Mouse (Mus musculus): ENCODE data around the gene Ube2d3. TPM values are rescaled to one million over a fixed set of nuclear protein-coding genes. Genes with fewer than 3 reads are reported as not detected.

Gene Ube2d3
- polyA plus RNA-seq, 1 experiment from 2014 or later = 507 TPM

DNA sequence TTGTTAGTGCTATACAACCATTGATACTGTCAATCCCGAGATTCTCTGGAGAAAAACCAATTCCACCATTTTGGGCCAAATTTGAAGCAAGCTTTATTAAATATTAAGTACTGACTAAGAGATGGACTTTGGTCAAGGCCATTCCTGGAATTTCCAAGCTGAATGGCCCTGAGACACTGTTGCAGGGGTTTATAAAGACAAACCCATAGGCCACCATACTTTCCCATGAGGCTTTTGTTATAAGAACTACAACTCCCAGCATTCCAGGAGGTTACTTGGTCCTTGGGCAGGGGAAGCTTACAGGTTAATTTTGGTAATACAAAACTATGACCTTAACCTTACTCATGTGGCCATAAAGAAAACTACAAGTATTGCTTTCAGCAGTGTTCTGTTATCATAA, 70.2 kb downstream of the Ube2d3 start:
- WGBS = 90% methylated on average over 1 of the region's 1 CpGs

DNA sequence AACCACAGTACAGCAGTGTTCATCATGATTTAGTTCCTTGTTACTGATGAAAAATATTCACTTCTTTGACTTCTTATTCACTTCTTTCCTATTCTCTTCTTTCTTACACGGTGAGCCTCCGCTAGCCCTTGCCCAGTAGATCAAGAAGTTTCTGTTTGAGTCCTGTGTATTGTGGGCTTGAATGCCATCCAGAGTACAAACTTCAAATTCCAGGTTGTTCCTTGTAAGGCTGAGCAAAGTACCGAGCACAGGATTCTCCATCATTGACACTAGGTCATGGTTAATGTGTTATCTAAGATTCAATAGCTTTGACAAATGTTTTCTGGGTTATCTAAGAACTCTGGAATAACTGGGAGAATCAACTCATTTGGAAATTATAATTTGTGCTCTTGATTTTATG, 72.4 kb downstream of the Ube2d3 start:
- no peak overlapping the region for H3K4me3 ChIP-seq
- no peaks in the 10 kb centered on the region for H3K27me3 ChIP-seq (ENCODE audit: insufficient read depth, poor library complexity, severe bottlenecking)
- H3K4me1 ChIP-seq (replicated peaks) = peaks cover 7% of the 10 kb centered on the region
- H3K27ac ChIP-seq = no peak overlapping the region
- H3K9me3 ChIP-seq = no peaks in the 10 kb centered on the region
- DNase-seq (ENCODE audit: low spot score) = no peak
- no peaks in the 10 kb centered on the region for H3K36me3 ChIP-seq
- WGBS = 92% methylated on average over 3 of the region's 3 CpGs

More for the DNA sequence above, 70.2 kb downstream of the Ube2d3 start:
- H3K27me3 ChIP-seq (ENCODE audit: insufficient read depth, poor library complexity, severe bottlenecking) = no peaks in the 10 kb centered on the region
- no peak overlapping the region for H3K27ac ChIP-seq
- peaks cover 3% of the 10 kb centered on the region for H3K4me1 ChIP-seq (replicated peaks)
- no peak overlapping the region for H3K4me3 ChIP-seq
- no peaks in the 10 kb centered on the region for H3K36me3 ChIP-seq
- H3K9me3 ChIP-seq = no peaks in the 10 kb centered on the region
- no peak for DNase-seq (ENCODE audit: low spot score)

DNA sequence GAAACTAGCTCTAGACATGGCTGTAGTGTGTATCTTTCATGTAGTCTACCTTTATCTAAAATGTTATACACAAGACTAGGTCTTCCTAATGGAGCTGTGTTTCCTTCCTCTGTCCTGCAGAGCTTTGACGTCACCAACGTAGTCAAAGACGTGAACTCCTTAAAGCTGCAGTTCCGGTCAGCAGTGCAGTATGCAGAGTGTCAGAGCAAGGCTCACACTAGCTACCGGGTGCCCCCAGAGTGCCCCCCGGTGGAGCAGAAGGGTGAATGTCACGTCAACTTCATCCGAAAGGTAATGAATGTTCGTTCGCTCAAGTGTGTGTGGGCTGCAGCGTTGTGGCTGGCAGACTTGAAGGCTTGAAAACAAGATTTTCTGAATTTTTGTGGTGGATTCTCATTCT, 73.7 kb downstream of the Ube2d3 start:
- no peak for DNase-seq (ENCODE audit: low spot score)
- no peaks in the 10 kb centered on the region for H3K9me3 ChIP-seq
- no peaks in the 10 kb centered on the region for H3K27me3 ChIP-seq (ENCODE audit: insufficient read depth, poor library complexity, severe bottlenecking)
- H3K36me3 ChIP-seq = no peaks in the 10 kb centered on the region
- WGBS = 49% methylated on average over 11 of the region's 11 CpGs
- peaks cover 7% of the 10 kb centered on the region for H3K4me1 ChIP-seq (replicated peaks)
- no peak overlapping the region for H3K27ac ChIP-seq
- no peak overlapping the region for H3K4me3 ChIP-seq

DNA sequence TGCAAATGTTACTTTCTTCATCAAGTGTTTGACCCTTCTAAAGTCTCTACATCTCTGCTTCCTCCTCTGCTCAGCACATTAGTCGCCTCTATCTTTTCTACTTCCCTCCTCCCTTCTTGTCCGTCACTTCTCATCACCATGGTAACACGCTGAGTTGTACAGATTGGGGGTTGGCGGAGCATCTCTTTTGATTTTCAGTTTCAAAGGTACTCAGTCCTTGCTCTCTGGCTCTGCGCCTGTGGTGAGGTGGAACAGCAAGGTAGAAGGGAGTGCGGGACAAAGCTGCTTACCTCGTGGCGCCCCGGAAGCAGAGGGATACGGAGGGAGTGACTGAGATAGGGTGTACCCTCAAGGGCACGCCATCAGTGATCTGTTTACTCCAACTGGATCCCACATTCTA, 75.3 kb downstream of the Ube2d3 start:
- no peak overlapping the region for H3K4me3 ChIP-seq
- H3K4me1 ChIP-seq (replicated peaks) = peaks cover 10% of the 10 kb centered on the region
- no peaks in the 10 kb centered on the region for H3K9me3 ChIP-seq
- H3K27me3 ChIP-seq (ENCODE audit: insufficient read depth, poor library complexity, severe bottlenecking) = no peaks in the 10 kb centered on the region
- H3K36me3 ChIP-seq = no peaks in the 10 kb centered on the region
- DNase-seq (ENCODE audit: low spot score) = no peak
- no peak overlapping the region for H3K27ac ChIP-seq
- WGBS = 46% methylated on average over 11 of the region's 11 CpGs

DNA sequence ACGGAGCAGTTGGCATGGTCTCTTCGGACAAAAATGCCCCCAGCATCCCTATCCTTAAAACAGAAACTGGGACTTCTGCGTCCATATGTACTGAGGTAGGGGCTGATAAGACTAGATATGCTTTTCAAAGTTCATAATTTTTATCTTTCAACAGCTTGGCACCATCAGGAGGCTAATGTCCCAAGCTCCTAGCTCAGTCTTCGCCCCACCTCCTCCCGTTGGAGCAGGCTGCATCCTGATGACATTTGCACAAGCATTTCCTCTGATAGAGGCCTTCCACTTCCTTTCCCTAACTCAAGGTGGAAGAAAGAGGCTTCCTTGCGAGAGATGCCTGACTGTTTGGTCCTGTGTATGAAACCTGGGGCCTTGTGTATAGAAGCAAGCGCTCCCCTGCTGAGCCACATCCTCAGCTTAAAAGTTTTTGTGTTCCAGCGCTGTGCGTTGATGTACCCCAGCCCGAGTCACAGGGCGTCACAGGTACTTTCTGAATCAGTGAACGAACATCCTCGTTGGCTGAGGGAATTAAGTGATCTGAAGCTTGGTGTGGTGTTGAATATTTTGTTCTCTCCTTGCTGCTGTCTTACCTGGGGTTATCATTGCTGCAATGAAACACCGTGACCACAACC, 76.0 kb downstream of the Ube2d3 start:
- Histone ChIP-seq H3K27me3 (ENCODE audit: insufficient read depth, poor library complexity, severe bottlenecking) (no peaks in the 10 kb centered on the region), H3K4me3 (no peak overlapping the region), H3K9me3 (no peaks in the 10 kb centered on the region), H3K36me3 (no peaks in the 10 kb centered on the region), H3K27ac (no peak overlapping the region), H3K4me1 (replicated peaks) (peaks cover 10% of the 10 kb centered on the region)
- 79% methylated on average over 14 of the region's 14 CpGs for WGBS
- no peak for DNase-seq (ENCODE audit: low spot score)

DNA sequence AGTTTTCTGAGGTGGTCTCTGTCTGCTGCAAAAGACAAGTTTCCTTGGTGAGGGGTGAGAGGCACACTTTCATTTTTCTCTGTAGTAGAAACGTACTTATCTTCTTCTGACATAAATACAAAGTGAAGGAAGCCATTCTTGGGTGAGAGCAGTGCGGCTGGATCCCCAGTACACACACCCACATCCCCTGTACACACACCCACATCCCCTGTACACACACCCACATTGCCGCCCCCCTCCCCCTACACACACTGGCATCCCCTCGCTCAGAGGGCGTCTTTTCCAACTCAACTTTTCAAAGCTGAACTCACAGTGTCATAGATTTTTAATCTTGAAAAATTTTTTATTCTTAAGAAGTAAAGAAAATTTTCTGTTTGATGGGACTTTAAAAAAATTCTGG, 77.3 kb downstream of the Ube2d3 start:
- H3K36me3 ChIP-seq = no peaks in the 10 kb centered on the region
- peaks cover 10% of the 10 kb centered on the region for H3K4me1 ChIP-seq (replicated peaks)
- no peak overlapping the region for H3K4me3 ChIP-seq
- H3K9me3 ChIP-seq = no peaks in the 10 kb centered on the region
- 86% methylated on average over 5 of the region's 5 CpGs for WGBS
- no peaks in the 10 kb centered on the region for H3K27me3 ChIP-seq (ENCODE audit: insufficient read depth, poor library complexity, severe bottlenecking)
- no peak for DNase-seq (ENCODE audit: low spot score)
- no peak overlapping the region for H3K27ac ChIP-seq

DNA sequence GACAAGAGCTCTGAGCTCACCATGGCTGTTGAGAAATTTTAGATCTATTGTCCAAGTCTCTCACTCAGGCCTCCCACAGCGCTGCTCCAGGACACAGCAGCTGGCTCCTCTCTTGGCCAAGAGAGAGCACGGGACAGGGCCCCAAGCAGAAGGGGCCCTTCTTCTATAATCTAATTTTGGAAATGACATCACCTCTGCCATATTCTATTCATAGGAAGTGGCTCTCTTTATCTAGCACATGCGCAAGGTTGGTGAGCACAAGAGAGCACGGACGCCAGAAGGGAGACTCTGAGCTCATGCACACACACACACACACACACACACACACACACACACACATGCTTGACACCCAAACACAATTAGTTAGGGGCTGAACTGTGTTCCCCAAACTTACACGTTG, 78.9 kb downstream of the Ube2d3 start:
- H3K27me3 ChIP-seq (ENCODE audit: insufficient read depth, poor library complexity, severe bottlenecking) = no peaks in the 10 kb centered on the region
- WGBS = 67% methylated on average over 6 of the region's 6 CpGs
- H3K4me3 ChIP-seq = no peak overlapping the region
- peaks cover 11% of the 10 kb centered on the region for H3K4me1 ChIP-seq (replicated peaks)
- H3K9me3 ChIP-seq = no peaks in the 10 kb centered on the region
- H3K36me3 ChIP-seq = no peaks in the 10 kb centered on the region
- no peak overlapping the region for H3K27ac ChIP-seq
- no peak for DNase-seq (ENCODE audit: low spot score)

Other genes with a start within 250 kb of the Ube2d3 start
- gene Cenpe, start 225.6 kb upstream of the Ube2d3 start, polyA plus RNA-seq (2016; fragmentation: Nextera tagmentation; extraction: Ambion mirVana) = 17.2 and 32.2 TPM in 2 replicates
- 3.5 and 5.0 TPM in 2 replicates for gene Bdh2, start 156.9 kb upstream of the Ube2d3 start, polyA plus RNA-seq (2016; fragmentation: Nextera tagmentation; extraction: Ambion mirVana)
- 1.9 and 3.2 TPM in 2 replicates for gene Slc9b2, start 130.4 kb upstream of the Ube2d3 start, polyA plus RNA-seq (2016; fragmentation: Nextera tagmentation; extraction: Ambion mirVana)
- 0.61 TPM in 1 of 2 replicates, not detected in the other for gene Slc9b1, start 90.1 kb upstream of the Ube2d3 start, polyA plus RNA-seq (2016; fragmentation: Nextera tagmentation; extraction: Ambion mirVana)
- gene Cisd2, start 14.2 kb upstream of the Ube2d3 start, polyA plus RNA-seq (2016; fragmentation: Nextera tagmentation; extraction: Ambion mirVana) = 72.0 and 83.7 TPM in 2 replicates
- 4.8 and 5.2 TPM in 2 replicates for gene Manba, start 47.5 kb downstream of the Ube2d3 start, polyA plus RNA-seq (2016; fragmentation: Nextera tagmentation; extraction: Ambion mirVana)

Measured in hindbrain, embryonic 10.5 days (tissue).